Mouse (Mus musculus): ENCODE measurements around the gene Relb.

DNA sequence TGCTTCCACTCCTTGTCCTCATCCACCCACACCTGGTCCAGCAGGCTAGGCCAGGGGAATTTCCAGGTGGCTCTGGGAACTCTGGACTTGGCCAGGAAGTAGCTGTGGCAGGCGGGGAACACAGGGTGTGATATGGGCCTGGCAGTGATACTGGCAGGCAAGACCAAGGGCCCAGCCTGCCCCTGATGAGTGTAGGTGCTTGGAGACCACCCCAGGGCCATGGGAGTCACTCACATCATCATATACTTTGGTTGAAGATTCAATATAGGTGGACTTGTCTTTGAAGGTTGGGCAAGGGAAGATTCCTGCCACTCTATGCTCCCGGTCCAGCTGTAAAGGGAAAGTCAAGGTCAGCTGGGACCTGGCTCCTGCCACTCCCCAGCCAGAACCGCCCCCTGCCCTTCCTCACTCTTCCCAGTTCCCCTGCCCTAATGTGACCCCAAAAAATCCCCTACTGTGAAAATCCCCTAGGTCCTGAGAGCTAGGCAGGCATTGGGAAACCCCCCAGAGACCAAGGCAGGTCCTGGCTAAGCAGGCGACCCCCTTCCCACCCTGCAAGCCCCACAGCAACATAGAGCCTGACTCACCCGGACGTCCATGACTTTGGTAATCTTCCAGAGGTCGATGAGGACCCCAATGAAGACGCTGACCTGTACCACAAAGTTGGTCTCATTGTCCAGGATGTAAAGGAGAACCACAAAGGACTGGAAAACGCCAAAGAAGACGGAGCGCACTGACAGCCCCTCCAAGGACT lies 6.0 kb upstream of the Relb start:
- TF ChIP-seq TAL1 (IDR thresholded peaks at IDR 0.05; ENCODE audit: low read length) = no peak
- no peak for TF ChIP-seq GATA1 (IDR thresholded peaks at IDR 0.05; ENCODE audit: low read length)

Measured in erythroblast, embryonic 14.5 days (primary cell).